Mouse (Mus musculus): Measurements from ENCODE around the gene Cpn1. TPM values are rescaled to one million over a fixed set of nuclear protein-coding genes. Genes with fewer than 3 reads are reported as not detected.

The Cpn1 gene
- polyA plus RNA-seq, 1 experiment from 2014 or later: 5.0 TPM

DNA sequence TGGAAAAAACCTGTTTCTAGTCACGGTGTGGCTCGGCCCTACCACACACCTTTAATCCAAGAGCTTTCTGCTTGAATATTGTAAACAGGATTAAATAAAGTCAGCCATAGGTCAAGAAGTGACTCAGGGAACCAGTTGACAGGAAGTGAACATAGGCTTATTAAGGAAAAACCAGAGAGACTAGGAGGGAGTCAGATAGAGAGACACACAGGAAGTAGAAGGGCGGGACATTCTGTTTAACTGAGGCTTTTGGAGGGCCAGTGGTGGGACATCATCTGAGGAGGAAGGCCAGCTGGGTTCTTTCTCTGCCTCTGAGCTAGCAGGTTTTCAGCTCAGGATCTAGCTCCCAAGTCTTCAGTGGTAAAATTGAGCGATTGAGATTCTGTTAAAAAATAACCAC, 66.5 kb downstream of the Cpn1 start:
- Histone ChIP-seq H3K4me1 (ENCODE audit: insufficient read depth, low read depth, low read length) (no peaks in the 10 kb centered on the region), H3K27ac (ENCODE audit: low read length) (no peak overlapping the region), H3K36me3 (ENCODE audit: insufficient read depth, low read length) (no peaks in the 10 kb centered on the region; the same call in 1 of the 2 replicates), H3K4me3 (ENCODE audit: low read depth, low read length) (no peak overlapping the region), H3K9ac (replicated peaks; ENCODE audit: low read depth) (no peak overlapping the region), H3K9me3 (ENCODE audit: low read length) (no peaks in the 10 kb centered on the region), H3K4me2 (replicated peaks; ENCODE audit: low read depth, low read length) (no peak overlapping the region), H3K27me3 (replicated peaks; ENCODE audit: insufficient read depth, low read length) (no peaks in the 10 kb centered on the region)
- WGBS: 79% methylated on average over 4 of the region's 4 CpGs
- no peak for ATAC-seq
- TF ChIP-seq EP300 (IDR thresholded peaks at IDR 0.05) (0 out of 2 replicates have a peak, but pooled peaks have one; percentile 7), CTCF (IDR thresholded peaks at IDR 0.05) (no peak)
- peak; percentile 44 for DNase-seq (ENCODE audit: low spot score)

DNA sequence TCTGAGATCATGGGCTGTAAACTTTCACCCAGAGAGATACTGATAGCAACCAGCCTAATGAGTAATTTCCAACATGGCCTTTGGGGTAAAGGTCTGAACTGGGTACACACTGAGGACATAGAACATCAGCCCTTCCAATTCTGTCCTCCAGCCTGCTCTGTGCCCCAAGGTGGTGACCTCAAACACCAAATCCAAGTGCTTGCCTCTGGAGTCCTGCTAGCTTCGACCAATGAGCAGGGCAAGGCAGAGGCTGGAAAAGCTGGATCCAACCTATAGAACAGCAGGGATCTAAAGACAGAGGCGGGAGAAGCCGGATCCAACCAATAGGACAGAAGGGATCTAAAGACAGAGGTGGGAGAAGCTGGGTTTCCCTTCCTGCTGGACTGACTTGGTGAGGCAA, 67.5 kb downstream of the Cpn1 start:
- H3K4me2 ChIP-seq (replicated peaks; ENCODE audit: low read depth, low read length): no peak overlapping the region
- no peaks in the 10 kb centered on the region for H3K9me3 ChIP-seq (ENCODE audit: low read length)
- TF ChIP-seq EP300 (IDR thresholded peaks at IDR 0.05): no peak
- no peak for TF ChIP-seq CTCF (IDR thresholded peaks at IDR 0.05)
- ATAC-seq: no peak
- no peaks in the 10 kb centered on the region for H3K27me3 ChIP-seq (replicated peaks; ENCODE audit: insufficient read depth, low read length)
- no peaks in the 10 kb centered on the region for H3K4me1 ChIP-seq (ENCODE audit: insufficient read depth, low read depth, low read length)
- no peak overlapping the region for H3K27ac ChIP-seq (ENCODE audit: low read length)
- H3K9ac ChIP-seq (replicated peaks; ENCODE audit: low read depth): no peak overlapping the region
- WGBS: 91% methylated on average over 3 of the region's 3 CpGs
- no peaks in the 10 kb centered on the region; the same call in 1 of the 2 replicates for H3K36me3 ChIP-seq (ENCODE audit: insufficient read depth, low read length)
- H3K4me3 ChIP-seq (ENCODE audit: low read depth, low read length): no peak overlapping the region
- DNase-seq (ENCODE audit: low spot score): no peak

DNA sequence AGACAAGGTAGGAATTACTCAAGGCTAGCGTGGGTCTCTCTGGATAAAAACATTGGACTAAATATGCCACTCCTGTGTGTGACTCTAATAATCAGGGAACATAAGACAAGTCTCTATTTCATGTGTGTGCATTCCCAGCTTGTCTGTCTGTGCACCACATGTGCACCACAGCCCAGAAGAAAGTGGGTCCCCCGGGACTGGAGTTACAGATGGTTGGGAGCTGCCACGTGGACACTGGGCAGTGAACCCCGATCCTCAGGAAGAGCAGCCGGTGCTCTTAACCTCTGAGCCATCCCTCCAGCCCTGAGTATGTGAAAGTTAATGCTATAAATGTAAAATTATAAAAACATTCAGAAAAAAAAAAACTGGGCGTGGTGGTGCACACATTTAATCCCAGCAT, 68.6 kb downstream of the Cpn1 start:
- WGBS: 83% methylated on average over 6 of the region's 6 CpGs

DNA sequence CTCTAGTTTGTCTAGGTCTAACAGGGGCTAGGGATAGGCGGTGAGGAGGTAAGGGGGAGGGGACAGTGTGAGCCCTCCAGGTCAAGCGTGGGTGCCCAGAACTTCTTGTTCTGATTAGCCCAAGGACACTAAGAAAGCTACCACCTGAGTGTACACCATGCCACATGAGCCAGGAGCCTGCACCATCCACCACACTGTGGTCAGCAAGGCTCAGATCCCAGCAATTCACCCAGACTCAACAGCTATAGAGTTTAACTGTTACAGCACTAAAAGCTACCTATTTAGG, 69.0 kb downstream of the Cpn1 start:
- Histone ChIP-seq H3K9me3 (ENCODE audit: low read length) (no peaks in the 10 kb centered on the region), H3K9ac (replicated peaks; ENCODE audit: low read depth) (no peak overlapping the region), H3K4me3 (ENCODE audit: low read depth, low read length) (peak overlapping the region; percentile 20; the same call in 1 of the 2 replicates), H3K27me3 (replicated peaks; ENCODE audit: insufficient read depth, low read length) (no peaks in the 10 kb centered on the region), H3K36me3 (ENCODE audit: insufficient read depth, low read length) (no peaks in the 10 kb centered on the region), H3K4me1 (ENCODE audit: insufficient read depth, low read depth, low read length) (no peaks in the 10 kb centered on the region), H3K27ac (ENCODE audit: low read length) (peak overlapping the region; percentile 51), H3K4me2 (replicated peaks; ENCODE audit: low read depth, low read length) (peak overlapping the region; percentile 52)
- ATAC-seq: peak; percentile 16
- TF ChIP-seq CTCF (IDR thresholded peaks at IDR 0.05) (no peak), EP300 (IDR thresholded peaks at IDR 0.05) (no peak)
- no peak for DNase-seq (ENCODE audit: low spot score)
- 35% methylated on average over 2 of the region's 2 CpGs for WGBS

More for the DNA sequence above, 68.6 kb downstream of the Cpn1 start:
- no peak for TF ChIP-seq EP300 (IDR thresholded peaks at IDR 0.05)
- TF ChIP-seq CTCF (IDR thresholded peaks at IDR 0.05): no peak
- Histone ChIP-seq H3K9ac (replicated peaks; ENCODE audit: low read depth) (no peak overlapping the region), H3K4me1 (ENCODE audit: insufficient read depth, low read depth, low read length) (no peaks in the 10 kb centered on the region), H3K9me3 (ENCODE audit: low read length) (no peaks in the 10 kb centered on the region), H3K27me3 (replicated peaks; ENCODE audit: insufficient read depth, low read length) (no peaks in the 10 kb centered on the region), H3K27ac (ENCODE audit: low read length) (no peak overlapping the region), H3K4me3 (ENCODE audit: low read depth, low read length) (no peak overlapping the region), H3K4me2 (replicated peaks; ENCODE audit: low read depth, low read length) (no peak overlapping the region), H3K36me3 (ENCODE audit: insufficient read depth, low read length) (no peaks in the 10 kb centered on the region)
- DNase-seq (ENCODE audit: low spot score) (no peak), ATAC-seq (no peak)

DNA sequence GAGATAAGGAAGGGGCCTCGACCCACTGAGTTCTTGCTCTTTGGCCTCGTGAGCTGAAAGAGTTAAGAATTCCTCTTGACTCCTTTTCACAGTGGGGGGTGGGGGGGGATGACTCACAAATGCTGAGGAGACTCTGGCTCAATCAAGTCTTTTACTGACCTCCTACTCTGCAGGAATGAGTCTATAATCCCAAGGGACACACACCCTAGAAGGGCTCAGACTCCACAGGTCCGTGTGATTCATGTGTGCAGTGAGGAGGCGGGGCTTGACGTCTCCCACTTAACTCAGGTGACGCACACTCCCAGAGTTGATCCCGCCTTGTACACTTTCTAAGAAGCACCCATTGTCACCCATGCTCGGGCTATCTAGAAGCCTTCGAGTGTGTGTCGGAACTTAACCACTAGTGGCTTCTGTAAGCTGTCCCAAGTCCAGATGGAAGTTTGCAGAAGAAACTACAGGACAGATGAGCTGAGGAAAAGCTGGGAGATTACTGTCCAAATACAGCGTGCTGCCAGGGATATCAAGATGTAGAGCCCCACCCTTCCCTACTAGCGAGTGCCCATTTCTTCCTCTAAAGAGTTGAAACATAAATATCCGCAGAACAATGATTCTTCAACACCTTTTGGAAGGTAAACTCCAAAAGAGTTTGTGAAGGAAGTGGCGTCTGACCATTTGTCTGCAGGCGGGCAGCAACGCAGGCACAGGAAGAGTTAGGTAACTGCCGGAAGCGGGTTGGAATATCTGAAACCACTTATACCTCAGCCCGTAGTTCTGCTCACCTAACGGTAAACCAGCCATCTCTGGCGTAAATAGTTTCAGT, 69.6 kb downstream of the Cpn1 start:
- ATAC-seq: peak; percentile 95
- Histone ChIP-seq H3K4me3 (ENCODE audit: low read depth, low read length) (peak overlapping the region; percentile 20; the same call in 1 of the 2 replicates), H3K9me3 (ENCODE audit: low read length) (no peaks in the 10 kb centered on the region), H3K9ac (replicated peaks; ENCODE audit: low read depth) (no peak overlapping the region), H3K27ac (ENCODE audit: low read length) (peak overlapping the region; percentile 51), H3K4me2 (replicated peaks; ENCODE audit: low read depth, low read length) (peak overlapping the region; percentile 52), H3K4me1 (ENCODE audit: insufficient read depth, low read depth, low read length) (no peaks in the 10 kb centered on the region), H3K27me3 (replicated peaks; ENCODE audit: insufficient read depth, low read length) (no peaks in the 10 kb centered on the region), H3K36me3 (ENCODE audit: insufficient read depth, low read length) (0 out of 2 replicates have a peak, but pooled peaks cover 4% of the 10 kb centered on the region)
- TF ChIP-seq CTCF (IDR thresholded peaks at IDR 0.05): no peak
- no peak; the same call in 1 of the 2 replicates for TF ChIP-seq EP300 (IDR thresholded peaks at IDR 0.05)
- 26% methylated on average over 21 of the region's 21 CpGs for WGBS
- DNase-seq (ENCODE audit: low spot score): peak; percentile 84

DNA sequence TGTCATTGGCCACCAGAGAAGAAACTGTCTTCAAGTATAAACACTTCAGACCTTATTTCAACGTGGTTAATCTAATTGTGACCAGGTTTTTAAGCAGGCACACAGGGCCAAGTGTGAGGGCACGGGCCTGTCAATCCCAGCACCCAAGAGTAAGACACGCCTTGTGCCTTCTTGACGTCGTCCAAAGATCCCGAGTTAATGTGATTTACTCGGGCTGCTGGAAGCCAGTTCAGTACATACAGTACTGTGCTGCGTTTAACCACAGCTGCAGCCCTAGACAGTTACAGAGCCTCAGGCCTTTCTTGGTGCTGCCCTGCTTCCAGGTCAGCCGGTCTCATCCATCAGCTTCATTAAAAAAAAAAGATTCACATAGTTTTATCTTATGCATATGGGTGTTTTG, 70.9 kb downstream of the Cpn1 start:
- 63% methylated on average over 9 of the region's 9 CpGs for WGBS
- DNase-seq (ENCODE audit: low spot score): no peak
- no peak for ATAC-seq
- no peaks in the 10 kb centered on the region for H3K27me3 ChIP-seq (replicated peaks; ENCODE audit: insufficient read depth, low read length)
- no peak overlapping the region for H3K4me2 ChIP-seq (replicated peaks; ENCODE audit: low read depth, low read length)
- peaks cover 12% of the 10 kb centered on the region for H3K36me3 ChIP-seq (ENCODE audit: insufficient read depth, low read length)
- H3K9me3 ChIP-seq (ENCODE audit: low read length): no peaks in the 10 kb centered on the region
- no peak overlapping the region for H3K27ac ChIP-seq (ENCODE audit: low read length)
- no peak overlapping the region for H3K4me3 ChIP-seq (ENCODE audit: low read depth, low read length)
- no peaks in the 10 kb centered on the region for H3K4me1 ChIP-seq (ENCODE audit: insufficient read depth, low read depth, low read length)
- no peak overlapping the region for H3K9ac ChIP-seq (replicated peaks; ENCODE audit: low read depth)
- TF ChIP-seq CTCF (IDR thresholded peaks at IDR 0.05): no peak

All from lung, postnatal 0 days (tissue).